Mouse (Mus musculus): Measurements from ENCODE around the gene Ptpn22. TPM values are rescaled to one million over a fixed set of nuclear protein-coding genes. Genes with fewer than 3 reads are reported as not detected.

The Ptpn22 gene
- polyA plus RNA-seq, 1 experiment from 2014 or later, result 1.8 TPM

DNA sequence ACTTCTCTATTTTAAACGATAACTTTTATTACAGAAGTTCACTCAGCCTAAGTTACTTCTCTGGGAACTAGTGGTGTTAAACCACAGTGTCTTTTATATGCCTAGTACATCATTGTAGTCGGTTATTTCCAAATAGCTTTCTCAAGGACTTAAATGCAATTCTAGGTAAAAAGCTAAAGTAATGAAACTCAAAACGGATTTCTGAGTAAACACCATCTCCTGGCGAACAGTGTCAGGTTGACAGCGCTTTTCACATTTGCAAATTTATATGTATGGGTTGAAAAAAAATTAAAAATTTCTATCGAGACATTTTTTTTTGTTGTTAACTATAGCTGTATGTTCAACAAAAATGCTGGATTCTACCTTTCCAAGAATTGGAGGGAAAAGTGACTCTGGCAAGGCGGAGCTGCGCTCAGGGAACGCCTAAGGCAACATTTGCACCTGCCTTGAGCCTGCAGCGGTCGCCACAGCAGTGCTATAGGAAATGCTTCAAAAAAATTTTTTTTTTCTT, 53.9 kb downstream of the Ptpn22 start:
- Histone ChIP-seq H3K4me1 (peaks cover 5% of the 10 kb centered on the region; the same call in 1 of the 2 replicates), H3K9ac (peak overlapping the region; percentile 0; the same call in 1 of the 2 replicates), H3K27ac (peak overlapping the region; percentile 70), H3K27me3 (replicated peaks) (no peaks in the 10 kb centered on the region), H3K4me3 (replicated peaks) (peak overlapping the region; percentile 88), H3K9me3 (no peaks in the 10 kb centered on the region), H3K4me2 (peak overlapping the region; percentile 69), H3K36me3 (no peaks in the 10 kb centered on the region)
- 5% methylated on average over 11 of the region's 11 CpGs for WGBS
- ATAC-seq (ENCODE audit: insufficient read depth, low FRiP score, low read depth), result no peak

DNA sequence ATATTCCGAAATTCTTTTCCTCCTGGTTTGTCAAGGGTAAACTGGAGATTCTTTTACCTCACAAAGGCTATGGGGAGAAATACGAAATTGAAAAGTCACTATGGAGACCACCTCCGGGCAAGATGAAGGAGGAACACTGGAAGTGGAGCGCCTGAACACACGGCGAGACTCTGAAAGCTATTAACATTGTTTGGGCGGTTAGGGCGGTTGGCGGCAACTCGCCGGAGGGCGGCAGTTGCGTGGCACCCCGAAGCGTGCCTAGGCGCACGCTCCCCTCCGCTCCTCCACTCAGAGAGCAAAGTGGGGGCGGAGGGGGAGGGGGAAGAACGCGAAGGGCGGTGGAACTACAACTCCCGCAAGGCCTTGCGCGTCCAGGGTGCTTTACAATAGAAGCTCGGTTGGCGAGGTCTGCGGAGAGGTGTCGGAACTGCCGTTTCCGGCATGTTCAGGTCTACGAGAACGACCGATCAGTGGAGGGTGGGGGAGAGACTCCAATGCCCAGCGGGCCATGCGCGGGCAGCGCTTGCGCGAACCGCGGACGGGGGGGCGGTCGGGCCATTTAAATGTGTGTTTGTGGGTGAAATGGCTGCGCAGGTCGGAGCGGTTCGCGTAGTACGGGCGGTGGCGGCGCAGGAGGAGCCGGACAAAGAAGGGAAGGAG, 54.5 kb downstream of the Ptpn22 start, which contains the start of gene Rsbn1:
Gene Rsbn1 (plus strand): TSS at position 111 of the 660 bp plus-strand sequence.
- Histone ChIP-seq H3K4me2 (peak within 1 kb of the TSS; percentile 69), H3K4me1 (peaks cover 5% of the 10 kb centered on the region; the same call in 1 of the 2 replicates), H3K9ac (peak within 1 kb of the TSS; percentile 94), H3K4me3 (replicated peaks) (peak within 1 kb of the TSS; percentile 88), H3K36me3 (no peaks in the 10 kb centered on the region), H3K27me3 (replicated peaks) (no peaks in the 10 kb centered on the region), H3K27ac (peak within 1 kb of the TSS; percentile 88), H3K9me3 (no peaks in the 10 kb centered on the region)
- peak; percentile 100 for ATAC-seq (ENCODE audit: insufficient read depth, low FRiP score, low read depth)
- under 1% methylated on average over 51 of the region's 55 CpGs for WGBS

DNA sequence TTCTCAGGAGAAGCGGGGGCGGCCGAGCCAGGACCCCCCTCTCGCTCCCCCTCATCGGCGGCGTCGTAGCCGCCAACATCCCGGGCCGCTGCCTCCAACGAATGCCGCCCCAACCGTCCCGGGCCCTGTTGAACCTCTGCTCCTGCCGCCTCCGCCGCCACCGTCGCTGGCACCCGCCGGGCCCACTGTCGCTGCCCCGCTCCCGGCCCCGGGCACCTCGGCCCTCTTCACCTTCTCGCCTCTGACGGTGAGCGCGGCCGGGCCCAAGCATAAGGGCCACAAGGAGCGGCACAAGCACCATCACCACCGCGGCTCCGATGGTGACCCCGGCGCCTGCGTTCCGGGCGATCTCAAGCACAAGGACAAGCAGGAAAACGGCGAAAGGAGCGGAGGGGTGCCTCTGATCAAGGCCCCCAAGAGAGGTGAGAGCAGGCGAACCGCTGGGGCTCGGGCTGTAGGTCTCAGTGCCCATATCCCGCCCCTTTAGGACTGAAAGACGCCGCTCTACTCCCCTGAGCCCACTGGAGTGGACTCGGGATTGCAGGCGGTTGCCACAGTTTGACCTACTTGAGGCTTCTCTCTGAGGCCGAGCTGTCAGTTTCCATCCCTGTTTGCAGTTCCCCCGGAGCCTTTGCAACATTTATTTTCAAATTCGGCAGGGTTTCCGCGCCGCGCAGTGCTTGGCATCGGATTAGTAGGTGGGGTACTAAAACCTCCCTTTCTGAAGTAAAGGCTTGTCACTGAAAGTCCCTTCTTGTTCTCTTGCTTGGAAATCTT, 55.3 kb downstream of the Ptpn22 start:
- H3K9ac ChIP-seq, result peak overlapping the region; percentile 94
- peak; percentile 16; the same call in 1 of the 2 replicates for ATAC-seq (ENCODE audit: insufficient read depth, low FRiP score, low read depth)
- H3K27me3 ChIP-seq (replicated peaks), result no peaks in the 10 kb centered on the region
- H3K9me3 ChIP-seq, result no peaks in the 10 kb centered on the region
- H3K4me1 ChIP-seq, result peaks cover 5% of the 10 kb centered on the region; the same call in 1 of the 2 replicates
- H3K4me3 ChIP-seq (replicated peaks), result peak overlapping the region; percentile 88
- no peaks in the 10 kb centered on the region for H3K36me3 ChIP-seq
- peak overlapping the region; percentile 88 for H3K27ac ChIP-seq
- H3K4me2 ChIP-seq, result peak overlapping the region; percentile 62
- under 1% methylated on average over 60 of the region's 60 CpGs for WGBS

DNA sequence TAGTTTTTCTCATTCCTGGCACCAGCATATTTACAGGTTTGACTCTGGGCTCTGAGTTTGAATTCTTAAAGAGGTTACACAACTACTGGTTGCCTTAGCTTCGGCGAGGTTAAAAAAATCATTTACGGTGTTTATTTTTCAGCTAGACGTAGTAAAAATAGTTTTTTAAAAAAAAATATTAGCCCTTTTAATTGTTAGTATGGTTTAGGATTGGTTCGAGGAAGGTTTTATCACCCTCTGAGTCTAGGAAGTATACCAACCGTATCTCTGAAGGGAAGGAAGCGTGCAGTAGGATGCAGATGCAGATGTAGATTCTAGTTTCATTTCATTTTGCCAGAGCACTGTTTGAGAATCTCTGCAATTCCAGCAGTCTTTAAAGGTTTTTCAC, 55.9 kb downstream of the Ptpn22 start:
- Histone ChIP-seq H3K9ac (peak overlapping the region; percentile 94), H3K9me3 (no peaks in the 10 kb centered on the region), H3K4me1 (peaks cover 5% of the 10 kb centered on the region; the same call in 1 of the 2 replicates), H3K4me2 (peak overlapping the region; percentile 62), H3K27me3 (replicated peaks) (no peaks in the 10 kb centered on the region), H3K4me3 (replicated peaks) (peak overlapping the region; percentile 88), H3K36me3 (no peaks in the 10 kb centered on the region), H3K27ac (peak overlapping the region; percentile 88)
- WGBS, result 4% methylated on average over 7 of the region's 7 CpGs
- ATAC-seq (ENCODE audit: insufficient read depth, low FRiP score, low read depth), result no peak

DNA sequence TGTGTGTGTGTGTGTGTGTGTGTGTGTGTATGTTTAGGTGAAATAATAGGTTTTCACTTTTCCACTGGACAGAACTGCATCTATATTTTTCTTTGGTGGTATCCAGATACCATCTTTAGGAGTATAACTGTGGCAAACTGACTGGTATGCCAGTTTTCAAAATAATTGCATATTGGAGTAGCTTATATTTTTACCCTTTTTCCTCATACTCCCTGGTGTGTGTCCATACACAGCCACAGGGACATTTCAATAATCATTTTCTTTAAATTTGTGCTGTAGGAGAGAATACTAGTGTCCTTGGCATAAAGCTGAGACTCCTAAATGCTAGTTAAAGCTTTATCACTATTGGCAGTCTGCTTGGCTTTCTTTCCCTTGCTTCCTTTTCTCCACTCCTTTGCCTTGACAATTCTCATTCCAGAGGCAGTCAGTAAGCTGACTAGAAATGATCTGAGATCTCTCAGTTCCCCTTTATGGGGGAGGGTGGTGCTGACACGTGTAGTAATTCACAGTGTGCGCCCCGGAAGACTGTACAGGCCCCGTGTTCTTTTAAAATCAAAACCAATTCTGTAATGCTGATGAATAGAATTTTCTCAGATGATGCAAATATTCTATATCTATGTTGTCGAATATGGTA, 56.7 kb downstream of the Ptpn22 start:
- H3K9me3 ChIP-seq, result no peaks in the 10 kb centered on the region
- no peaks in the 10 kb centered on the region for H3K36me3 ChIP-seq
- H3K27ac ChIP-seq, result no peak overlapping the region
- H3K4me2 ChIP-seq, result peak overlapping the region; percentile 62
- H3K4me1 ChIP-seq, result peaks cover 5% of the 10 kb centered on the region; the same call in 1 of the 2 replicates
- WGBS, result 33% methylated on average over 5 of the region's 5 CpGs
- no peak for ATAC-seq (ENCODE audit: insufficient read depth, low FRiP score, low read depth)
- H3K27me3 ChIP-seq (replicated peaks), result no peaks in the 10 kb centered on the region
- no peak overlapping the region; the same call in 1 of the 2 replicates for H3K9ac ChIP-seq
- peak overlapping the region; percentile 26; the same call in 1 of the 2 replicates for H3K4me3 ChIP-seq (replicated peaks)

DNA sequence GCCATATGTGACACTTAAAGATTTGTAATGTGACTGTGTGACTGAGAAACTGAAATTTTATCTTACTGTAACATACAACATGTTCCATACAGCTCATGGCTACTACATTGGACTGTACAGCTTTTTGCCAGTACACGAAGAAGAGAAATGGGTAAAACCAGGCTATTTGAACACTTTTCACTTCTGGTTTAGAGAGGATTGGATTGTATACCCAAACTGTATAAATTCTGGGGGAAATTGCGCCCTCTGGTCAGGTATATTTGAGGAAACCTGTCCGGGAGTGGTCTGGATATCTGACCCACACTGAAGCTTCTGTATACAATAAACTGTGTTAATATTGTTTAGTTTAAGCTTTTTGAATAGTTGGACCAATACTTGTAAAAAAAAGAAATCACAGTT, 57.2 kb downstream of the Ptpn22 start:
- Histone ChIP-seq H3K9me3 (no peaks in the 10 kb centered on the region), H3K36me3 (no peaks in the 10 kb centered on the region), H3K9ac (no peak overlapping the region), H3K27ac (no peak overlapping the region), H3K27me3 (replicated peaks) (no peaks in the 10 kb centered on the region), H3K4me3 (replicated peaks) (peak overlapping the region; percentile 26; the same call in 1 of the 2 replicates), H3K4me2 (peak overlapping the region; percentile 62), H3K4me1 (peaks cover 5% of the 10 kb centered on the region; the same call in 1 of the 2 replicates)
- 41% methylated on average over 3 of the region's 3 CpGs for WGBS
- ATAC-seq (ENCODE audit: insufficient read depth, low FRiP score, low read depth), result no peak

DNA sequence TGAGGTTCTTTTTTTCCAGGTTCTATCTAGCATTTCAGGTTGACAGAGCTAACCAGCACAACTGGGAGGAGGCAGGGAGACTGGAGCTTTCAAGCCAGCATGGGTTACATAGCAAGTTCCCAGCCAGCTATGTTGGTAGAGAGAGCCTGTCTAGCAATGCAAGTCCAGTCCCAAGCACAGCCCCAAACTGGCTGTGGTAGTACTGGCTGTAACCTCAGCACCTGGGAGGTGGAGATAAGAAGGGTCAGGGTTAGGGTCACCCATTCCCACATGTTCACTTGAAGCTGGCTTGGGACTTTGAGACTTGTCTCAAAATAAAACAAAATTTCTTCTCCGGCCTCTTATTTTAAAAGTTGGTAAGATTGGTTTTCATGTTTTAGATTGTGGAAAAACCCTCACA, 60.5 kb downstream of the Ptpn22 start:
- no peaks in the 10 kb centered on the region for H3K27me3 ChIP-seq (replicated peaks)
- H3K27ac ChIP-seq, result no peak overlapping the region
- ATAC-seq (ENCODE audit: insufficient read depth, low FRiP score, low read depth), result no peak
- no peak overlapping the region for H3K4me3 ChIP-seq (replicated peaks)
- H3K36me3 ChIP-seq, result no peaks in the 10 kb centered on the region
- no peaks in the 10 kb centered on the region for H3K9me3 ChIP-seq
- WGBS, result 84% methylated on average over 1 of the region's 1 CpGs
- H3K9ac ChIP-seq, result no peak overlapping the region
- H3K4me2 ChIP-seq, result no peak overlapping the region
- H3K4me1 ChIP-seq, result peaks cover 5% of the 10 kb centered on the region; the same call in 1 of the 2 replicates

DNA sequence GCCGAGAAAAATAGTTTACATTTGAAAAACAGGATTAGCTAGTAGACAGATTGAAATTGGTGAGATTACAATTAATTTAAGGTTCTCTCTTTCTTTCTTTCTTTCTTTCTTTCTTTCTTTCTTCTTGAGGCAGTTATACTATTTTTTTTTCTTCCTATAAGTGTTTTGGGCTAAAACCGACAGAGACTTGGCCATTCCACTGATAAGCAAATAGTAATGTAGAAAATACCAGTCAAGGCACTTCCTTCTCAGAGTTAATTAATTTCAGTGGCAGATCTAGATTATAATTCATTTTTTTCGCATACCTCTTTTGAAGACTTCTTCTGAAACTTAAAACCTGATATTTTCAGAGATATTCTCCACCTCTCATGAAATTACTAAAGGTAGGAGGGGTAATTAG, 65.7 kb downstream of the Ptpn22 start:
- Histone ChIP-seq H3K27me3 (replicated peaks) (no peaks in the 10 kb centered on the region), H3K36me3 (no peaks in the 10 kb centered on the region), H3K4me2 (no peak overlapping the region), H3K4me3 (replicated peaks) (no peak overlapping the region), H3K27ac (no peak overlapping the region), H3K9me3 (no peaks in the 10 kb centered on the region), H3K9ac (no peak overlapping the region), H3K4me1 (no peaks in the 10 kb centered on the region)
- ATAC-seq (ENCODE audit: insufficient read depth, low FRiP score, low read depth), result no peak
- WGBS, result 48% methylated on average over 3 of the region's 3 CpGs

DNA sequence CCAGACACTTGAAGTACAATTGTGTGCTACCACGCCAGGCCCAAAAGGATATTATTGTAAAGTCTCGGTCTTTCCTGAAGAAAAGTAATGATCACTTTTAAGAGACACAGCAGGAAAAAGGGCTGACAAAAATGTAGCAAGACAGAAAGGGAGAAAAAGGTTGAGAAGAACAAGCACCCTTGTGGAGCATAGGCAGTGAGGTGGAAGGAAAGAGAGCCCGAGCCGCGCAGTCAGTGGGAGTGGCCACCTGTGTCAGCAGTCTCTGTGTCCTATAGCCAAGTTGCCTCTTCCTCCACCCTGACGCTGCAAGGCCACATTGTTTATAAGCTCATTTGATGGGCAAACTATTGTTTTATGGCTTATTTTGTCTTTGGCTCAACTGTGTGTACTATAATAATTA, 67.9 kb downstream of the Ptpn22 start:
- H3K4me2 ChIP-seq, result no peak overlapping the region
- H3K9ac ChIP-seq, result no peak overlapping the region
- no peaks in the 10 kb centered on the region for H3K4me1 ChIP-seq
- WGBS, result 69% methylated on average over 6 of the region's 6 CpGs
- H3K36me3 ChIP-seq, result no peaks in the 10 kb centered on the region
- H3K27ac ChIP-seq, result no peak overlapping the region
- H3K4me3 ChIP-seq (replicated peaks), result no peak overlapping the region
- H3K9me3 ChIP-seq, result no peaks in the 10 kb centered on the region
- H3K27me3 ChIP-seq (replicated peaks), result no peaks in the 10 kb centered on the region
- no peak for ATAC-seq (ENCODE audit: insufficient read depth, low FRiP score, low read depth)

DNA sequence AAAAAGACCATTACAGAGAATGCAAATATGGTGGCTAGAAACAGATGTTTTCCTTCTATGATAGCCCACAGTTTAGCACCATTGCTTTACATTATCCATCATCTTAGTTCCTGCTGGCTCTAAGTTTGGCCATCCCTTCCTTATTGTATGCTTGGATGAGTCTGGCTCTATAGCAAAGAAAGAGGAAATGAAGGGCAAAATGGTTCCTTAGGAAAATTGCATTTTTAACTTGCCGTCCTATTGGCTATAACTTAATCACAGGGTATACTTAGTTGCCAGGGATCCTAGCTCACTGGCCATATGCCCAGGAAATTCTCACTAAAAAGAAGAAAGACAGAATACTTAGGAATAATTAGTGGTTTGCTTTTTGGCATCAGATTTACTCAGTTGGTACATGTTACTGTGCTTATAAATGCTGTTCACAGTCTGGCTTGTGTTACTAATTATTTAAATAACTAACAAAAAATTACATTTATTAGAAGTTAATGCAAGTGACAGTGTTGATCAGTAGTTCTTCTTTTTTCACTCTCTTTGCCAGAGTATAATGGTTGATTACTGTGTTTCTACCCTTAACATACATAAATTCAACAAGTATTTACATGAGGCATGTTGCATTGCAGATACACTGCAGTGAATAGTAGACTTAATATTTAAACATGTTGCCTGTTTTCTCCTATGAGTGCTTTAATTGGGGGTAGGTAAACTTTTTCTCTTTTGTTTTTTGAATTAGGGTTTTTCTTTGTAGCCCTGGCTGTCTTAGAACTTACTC, 85.4 kb downstream of the Ptpn22 start:
- no peaks in the 10 kb centered on the region for H3K4me1 ChIP-seq
- H3K4me2 ChIP-seq, result no peak overlapping the region
- 88% methylated on average over 1 of the region's 1 CpGs for WGBS
- no peak overlapping the region for H3K27ac ChIP-seq
- H3K36me3 ChIP-seq, result no peaks in the 10 kb centered on the region
- H3K27me3 ChIP-seq (replicated peaks), result no peaks in the 10 kb centered on the region
- H3K9ac ChIP-seq, result no peak overlapping the region
- no peak overlapping the region for H3K4me3 ChIP-seq (replicated peaks)
- no peaks in the 10 kb centered on the region for H3K9me3 ChIP-seq
- no peak for ATAC-seq (ENCODE audit: insufficient read depth, low FRiP score, low read depth)

DNA sequence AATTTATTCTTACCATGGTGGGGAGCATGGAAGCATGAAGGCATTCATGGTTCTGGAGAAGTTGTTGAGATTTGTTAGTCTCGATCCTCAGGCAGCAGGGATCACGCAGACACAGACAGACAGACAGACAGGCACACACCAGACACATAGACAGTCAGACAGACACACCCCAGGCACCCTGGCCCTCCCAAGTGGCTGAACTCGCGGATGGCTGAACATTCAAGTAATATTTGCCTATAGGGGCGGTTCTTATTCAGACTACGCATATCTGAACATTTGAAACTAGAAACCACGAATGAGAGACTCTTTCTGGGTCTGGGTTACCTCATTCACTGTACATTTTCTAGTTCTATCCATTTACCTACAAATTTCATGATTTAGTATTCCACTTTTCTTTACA, 89.1 kb downstream of the Ptpn22 start:
- no peak for ATAC-seq (ENCODE audit: insufficient read depth, low FRiP score, low read depth)
- Histone ChIP-seq H3K4me2 (no peak overlapping the region), H3K9me3 (no peaks in the 10 kb centered on the region), H3K4me3 (replicated peaks) (no peak overlapping the region), H3K27ac (no peak overlapping the region), H3K9ac (no peak overlapping the region), H3K4me1 (no peaks in the 10 kb centered on the region), H3K27me3 (replicated peaks) (no peaks in the 10 kb centered on the region), H3K36me3 (no peaks in the 10 kb centered on the region)
- WGBS, result 91% methylated on average over 7 of the region's 7 CpGs

All from stomach, embryonic 15.5 days (tissue).